Mouse (Mus musculus) layer of hippocampus, adult 9-10 months (tissue): ENCODE measurements around the gene Nxn.

Experiments
- DNase-seq: peaks from one replicate; pipeline ENCODE4 v3.0.0; 2022; ENCODE audit warnings: low spot score

Gene Nxn

GRCm38 (mm10) chr11:76260208-76261050, 138.5 kb downstream of the Nxn start:
- DNase-seq, result no peak

- no peak for DNase-seq
Measured at GRCm38 (mm10) chr11:76258511-76258910, 140.4 kb downstream of the Nxn start.

- no peak for DNase-seq
Measured at GRCm38 (mm10) chr11:76257386-76257785, 141.6 kb downstream of the Nxn start.

GRCm38 (mm10) chr11:76256129-76256528, 142.8 kb downstream of the Nxn start:
- no peak for DNase-seq

- DNase-seq, result peak; percentile 45
Measured at GRCm38 (mm10) chr11:76255431-76256001, 143.4 kb downstream of the Nxn start.

- DNase-seq, result no peak
Measured at GRCm38 (mm10) chr11:76253918-76254264, 145.0 kb downstream of the Nxn start.

- peak; percentile 81 for DNase-seq
Measured at GRCm38 (mm10) chr11:76253145-76253917, 145.6 kb downstream of the Nxn start.

- DNase-seq, result no peak
Measured at GRCm38 (mm10) chr11:76252036-76252435, 146.9 kb downstream of the Nxn start.

- no peak for DNase-seq
Measured at GRCm38 (mm10) chr11:76247239-76247638, 151.7 kb downstream of the Nxn start.

- DNase-seq, result no peak
Measured at GRCm38 (mm10) chr11:76246439-76246838, 152.5 kb downstream of the Nxn start.

- no peak for DNase-seq
Measured at GRCm38 (mm10) chr11:76243811-76244546, 155.0 kb downstream of the Nxn start.

- DNase-seq, result peak; percentile 75
Measured at GRCm38 (mm10) chr11:76242901-76243810, 155.8 kb downstream of the Nxn start, which contains the start of the genes Mrm3 and Glod4. Gene Mrm3 (plus strand): TSS chr11:76243715. Gene Glod4 (minus strand): TSS chr11:76243725.

GRCm38 (mm10) chr11:76239750-76240149, 159.2 kb downstream of the Nxn start:
- DNase-seq, result no peak

GRCm38 (mm10) chr11:76236136-76236535, 162.8 kb downstream of the Nxn start:
- no peak for DNase-seq

- no peak for DNase-seq
Measured at GRCm38 (mm10) chr11:76225051-76225450, 173.9 kb downstream of the Nxn start.

GRCm38 (mm10) chr11:76224631-76225030, 174.3 kb downstream of the Nxn start:
- DNase-seq, result no peak

- DNase-seq, result peak; percentile 91
Measured at GRCm38 (mm10) chr11:76217390-76217800, 181.5 kb downstream of the Nxn start, which contains the start of the genes Dbil5 and Gemin4. Gene Dbil5 (plus strand): TSS chr11:76217608. Gene Gemin4 (minus strand): TSS chr11:76217664.

- no peak for DNase-seq
Measured at GRCm38 (mm10) chr11:76216681-76217389, 182.1 kb downstream of the Nxn start.

- DNase-seq, result no peak
Measured at GRCm38 (mm10) chr11:76216049-76216540, 182.8 kb downstream of the Nxn start.

- DNase-seq, result no peak
Measured at GRCm38 (mm10) chr11:76215011-76215410, 183.9 kb downstream of the Nxn start.
